Mouse (Mus musculus) thymus, postnatal 4 days (tissue): ENCODE data around the gene Fbxw8.

Experiments
- DNase-seq: peaks from one replicate; pipeline ENCODE4 v3.0.0; 2021

The Fbxw8 gene

GRCm38 (mm10) chr5:118105536-118105935 lies 49.7 kb downstream of the Fbxw8 start:
- DNase-seq = no peak

- DNase-seq = no peak
These were observed 55.3 kb downstream of the Fbxw8 start for GRCm38 (mm10) chr5:118099870-118100478.

- no peak for DNase-seq
These were observed 56.0 kb downstream of the Fbxw8 start for GRCm38 (mm10) chr5:118099069-118099869.

- no peak for DNase-seq
These were observed 58.9 kb downstream of the Fbxw8 start for GRCm38 (mm10) chr5:118096317-118096716.

- DNase-seq = no peak
These were observed 59.4 kb downstream of the Fbxw8 start for GRCm38 (mm10) chr5:118095849-118096248.

GRCm38 (mm10) chr5:118095433-118095832 lies 59.8 kb downstream of the Fbxw8 start:
- no peak for DNase-seq

GRCm38 (mm10) chr5:118093321-118094035 lies 61.8 kb downstream of the Fbxw8 start:
- DNase-seq = peak; percentile 41

- peak; percentile 83 for DNase-seq
These were observed 64.4 kb downstream of the Fbxw8 start for GRCm38 (mm10) chr5:118090837-118091236.

- peak; percentile 29 for DNase-seq
These were observed 65.2 kb downstream of the Fbxw8 start for GRCm38 (mm10) chr5:118090101-118090500.

- no peak for DNase-seq
These were observed 66.2 kb downstream of the Fbxw8 start for GRCm38 (mm10) chr5:118089102-118089501.

GRCm38 (mm10) chr5:118086956-118087355 lies 68.3 kb downstream of the Fbxw8 start:
- DNase-seq = no peak

- no peak for DNase-seq
These were observed 70.0 kb downstream of the Fbxw8 start for GRCm38 (mm10) chr5:118085313-118085712.

GRCm38 (mm10) chr5:118084171-118084727 lies 71.0 kb downstream of the Fbxw8 start:
- DNase-seq = no peak

GRCm38 (mm10) chr5:118083060-118083638 lies 72.1 kb downstream of the Fbxw8 start:
- no peak for DNase-seq

- DNase-seq = peak; percentile 74
These were observed 73.3 kb downstream of the Fbxw8 start for GRCm38 (mm10) chr5:118081996-118082395.

- peak; percentile 63 for DNase-seq
These were observed 73.8 kb downstream of the Fbxw8 start for GRCm38 (mm10) chr5:118081374-118081949.

GRCm38 (mm10) chr5:118079839-118080250 lies 75.4 kb downstream of the Fbxw8 start:
- peak; percentile 42 for DNase-seq

GRCm38 (mm10) chr5:118079354-118079753 lies 75.9 kb downstream of the Fbxw8 start:
- no peak for DNase-seq

GRCm38 (mm10) chr5:118078550-118078949 lies 76.7 kb downstream of the Fbxw8 start:
- DNase-seq = no peak

GRCm38 (mm10) chr5:118076721-118077592 lies 78.3 kb downstream of the Fbxw8 start:
- DNase-seq = no peak

- no peak for DNase-seq
These were observed 82.0 kb downstream of the Fbxw8 start for GRCm38 (mm10) chr5:118073213-118073773.
